Mouse (Mus musculus) forebrain, embryonic 14.5 days (tissue): Measurements from ENCODE around the gene Gm27021. TPM values are rescaled to one million over a fixed set of nuclear protein-coding genes. Genes with fewer than 3 reads are reported as not detected.

Experiments used
- ATAC-seq: fragments of 200-750 bp; cut with Nextera tagmentation; 2 replicates; pipeline ENCODE4 v1.8.0; 2017; ENCODE audit warnings: mild to moderate bottlenecking, moderate library complexity
- DNase-seq: peaks from one replicate; pipeline ENCODE4 v3.0.0-alpha.2; 2015; ENCODE audit warnings: low spot score
- H3K27ac ChIP-seq: fragments of 300-500 bp; sonication (generic); 2 replicates; pipeline ENCODE4 v1.5.1; 2014; ENCODE audit warnings: low read depth, mild to moderate bottlenecking, control low read depth, low read length, moderate library complexity
- H3K27me3 ChIP-seq: fragments of 300-500 bp; sonication (generic); replicated peaks from 2 replicates; pipeline ENCODE4 v1.6.1; 2014; ENCODE audit warnings: low read length, control low read depth, mixed read lengths; ENCODE audit not compliant: control insufficient read depth, insufficient read depth
- H3K36me3 ChIP-seq: fragments of 300-500 bp; sonication (generic); 2 replicates; pipeline ENCODE4 v1.6.1; 2014; ENCODE audit warnings: low read length, control low read depth; ENCODE audit not compliant: control insufficient read depth, insufficient read depth
- H3K4me1 ChIP-seq: fragments of 300-500 bp; sonication (generic); 2 replicates; pipeline ENCODE4 v1.6.1; 2014; ENCODE audit warnings: antibody characterized with exemption, low read length, control low read depth; ENCODE audit not compliant: control insufficient read depth, insufficient read depth
- H3K4me2 ChIP-seq: fragments of 300-500 bp; sonication (generic); 2 replicates; pipeline ENCODE4 v1.6.1; 2014; ENCODE audit warnings: mild to moderate bottlenecking, control low read depth, low read length
- H3K4me3 ChIP-seq: fragments of 300-500 bp; sonication (generic); 2 replicates; pipeline ENCODE4 v1.5.1; 2014; ENCODE audit warnings: low read depth, low read length, control low read depth
- H3K9ac ChIP-seq: fragments of 300-500 bp; sonication (generic); 2 replicates; pipeline ENCODE4 v1.6.1; 2014; ENCODE audit warnings: mild to moderate bottlenecking, low read length, control low read depth, moderate library complexity
- H3K9me3 ChIP-seq: fragments of 300-500 bp; sonication (generic); replicated peaks from 2 replicates; pipeline ENCODE4 v1.6.1; 2016; ENCODE audit warnings: low read length, control low read depth, mixed read lengths; ENCODE audit not compliant: control insufficient read depth
- WGBS: fragments of 180-500 bp; shearing (Covaris S2); extraction: QIAGEN DNeasy Blood & Tissue Kit; methylation state at CpG from one replicate; pipeline ENCODE4 v1.1.7; 2014; 5-methylcytosine and 5-hydroxymethylcytosine counted together
- polyA plus RNA-seq: library from polyadenylated mRNA; unstranded; fragments of >200 nt; fragmentation: Nextera tagmentation; extraction: Ambion mirVana; gene quantifications from 2 replicates; pipeline ENCODE4 v1.2.1, GENCODE M21; 2014

Gene Gm27021
- polyA plus RNA-seq, 1 experiment from 2014 or later = 2.9 TPM

GRCm38 (mm10) chr8:120563851-120564837 is 103.7 kb downstream of the Gm27021 start:
- 14% methylated on average over 20 of the region's 20 CpGs for WGBS
- DNase-seq (peak; percentile 72), ATAC-seq (peak; percentile 13; the same call in 1 of the 2 replicates)
- Histone ChIP-seq H3K4me3 (no peak overlapping the region), H3K4me2 (peak overlapping the region; percentile 14; the same call in 1 of the 2 replicates), H3K9me3 (no peaks in the 10 kb centered on the region), H3K27ac (peak overlapping the region; percentile 86), H3K4me1 (peaks cover 76% of the 10 kb centered on the region), H3K27me3 (no peaks in the 10 kb centered on the region), H3K9ac (peak overlapping the region; percentile 32; the same call in 1 of the 2 replicates), H3K36me3 (peaks cover 45% of the 10 kb centered on the region)

DNA sequence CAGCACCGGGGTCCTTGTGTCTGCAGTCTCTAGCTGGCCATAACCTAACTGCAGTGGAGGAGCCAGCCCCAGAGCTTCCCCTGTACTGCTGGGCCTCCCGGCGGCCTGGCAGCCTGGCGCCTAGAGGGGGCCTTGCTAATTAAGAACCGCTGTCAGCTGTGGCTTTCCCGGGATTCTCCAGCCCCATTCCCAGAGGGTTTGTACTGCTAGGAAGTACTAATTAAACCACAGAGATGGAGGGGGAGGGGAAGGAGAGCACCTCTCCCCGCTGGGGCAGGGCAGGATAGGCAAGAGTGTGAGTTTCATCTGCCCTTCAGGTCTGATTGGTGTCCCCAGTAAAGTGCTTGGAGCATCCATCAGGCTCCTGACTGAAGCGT is 104.5 kb downstream of the Gm27021 start:
- Histone ChIP-seq H3K4me3 (no peak overlapping the region), H3K36me3 (peaks cover 39% of the 10 kb centered on the region), H3K4me2 (peak overlapping the region; percentile 14; the same call in 1 of the 2 replicates), H3K27ac (peak overlapping the region; percentile 86), H3K27me3 (no peaks in the 10 kb centered on the region), H3K4me1 (peaks cover 84% of the 10 kb centered on the region), H3K9me3 (no peaks in the 10 kb centered on the region), H3K9ac (peak overlapping the region; percentile 32; the same call in 1 of the 2 replicates)
- DNase-seq (peak; percentile 86), ATAC-seq (peak; percentile 27)
- WGBS = 4% methylated on average over 8 of the region's 8 CpGs

DNA sequence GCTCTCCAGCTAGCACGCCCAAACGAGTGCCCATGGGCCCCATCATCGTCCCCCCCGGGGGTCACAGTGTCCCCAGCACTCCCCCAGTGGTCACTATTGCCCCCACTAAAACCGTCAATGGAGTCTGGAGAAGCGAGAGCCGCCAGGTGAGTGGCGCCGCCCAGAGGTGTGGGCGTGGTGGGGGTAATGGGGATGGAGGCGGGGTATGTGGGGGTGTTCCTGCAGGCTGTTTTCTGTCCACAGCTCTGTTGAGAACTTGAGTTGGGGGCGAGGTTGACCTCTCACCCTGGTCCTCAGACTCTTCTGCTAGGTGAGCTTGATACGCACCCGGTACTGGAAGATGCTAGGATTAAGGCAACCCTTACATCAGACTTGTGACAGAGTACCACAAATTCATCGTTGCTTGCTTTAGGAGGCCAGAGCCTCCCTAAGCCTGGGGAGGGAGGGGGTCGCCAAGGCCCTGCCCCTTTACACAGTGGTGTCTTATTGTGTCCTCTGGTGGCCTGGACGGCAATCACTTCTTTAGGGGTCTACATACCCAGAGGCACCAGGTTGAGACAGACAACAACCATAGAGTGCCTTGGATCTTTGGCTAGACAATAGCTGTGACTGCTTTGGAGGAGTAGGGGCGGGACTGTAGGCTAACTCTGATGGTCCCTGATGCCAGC is 105.1 kb downstream of the Gm27021 start:
- Histone ChIP-seq H3K9ac (peak overlapping the region; percentile 32; the same call in 1 of the 2 replicates), H3K27ac (peak overlapping the region; percentile 86), H3K9me3 (no peaks in the 10 kb centered on the region), H3K4me1 (peaks cover 90% of the 10 kb centered on the region), H3K4me3 (no peak overlapping the region), H3K27me3 (no peaks in the 10 kb centered on the region), H3K4me2 (no peak overlapping the region), H3K36me3 (peaks cover 34% of the 10 kb centered on the region)
- no peak for ATAC-seq
- WGBS = 68% methylated on average over 18 of the region's 18 CpGs
- no peak for DNase-seq

- Histone ChIP-seq H3K9ac (no peak overlapping the region), H3K27me3 (no peaks in the 10 kb centered on the region), H3K4me1 (peaks cover 97% of the 10 kb centered on the region), H3K36me3 (peaks cover 24% of the 10 kb centered on the region), H3K4me2 (no peak overlapping the region), H3K4me3 (no peak overlapping the region), H3K27ac (peak overlapping the region; percentile 86), H3K9me3 (no peaks in the 10 kb centered on the region)
- WGBS = 80% methylated on average over 22 of the region's 22 CpGs
- ATAC-seq = no peak
- DNase-seq = no peak
These were observed 106.1 kb downstream of the Gm27021 start for GRCm38 (mm10) chr8:120561539-120562435.

- no peak overlapping the region for H3K4me3 ChIP-seq
- peak overlapping the region; percentile 33; the same call in 1 of the 2 replicates for H3K9ac ChIP-seq
- H3K27ac ChIP-seq = peak overlapping the region; percentile 86; the same call in 1 of the 2 replicates
- peaks cover 99% of the 10 kb centered on the region for H3K4me1 ChIP-seq
- 0 out of 2 replicates have a peak overlapping the region, but pooled peaks have one; percentile 28 for H3K4me2 ChIP-seq
- peaks cover 18% of the 10 kb centered on the region for H3K36me3 ChIP-seq
- H3K27me3 ChIP-seq = no peaks in the 10 kb centered on the region
- 61% methylated on average over 5 of the region's 5 CpGs for WGBS
- ATAC-seq = no peak
- H3K9me3 ChIP-seq = no peaks in the 10 kb centered on the region
- no peak for DNase-seq
These were observed 107.3 kb downstream of the Gm27021 start for GRCm38 (mm10) chr8:120560535-120560934.

DNA sequence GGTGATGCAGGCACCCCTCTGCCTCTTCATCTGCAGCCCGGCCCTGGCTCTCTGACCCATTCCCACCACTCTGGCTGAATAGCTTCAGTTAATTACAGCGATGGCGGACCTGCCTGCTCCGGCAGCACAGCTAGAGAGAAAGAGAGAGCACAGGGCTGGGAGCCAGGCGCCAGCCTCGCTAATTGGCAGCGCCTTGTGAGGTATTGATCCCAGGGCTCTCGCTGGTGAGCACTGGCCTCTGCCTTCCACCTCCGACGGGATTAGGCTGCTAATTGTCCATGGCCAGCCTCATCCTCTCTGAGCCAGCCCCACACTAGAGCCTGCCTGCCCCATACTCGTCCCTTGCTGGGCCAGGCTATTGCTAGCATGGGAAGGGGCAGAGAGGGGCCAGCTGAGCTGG is 108.2 kb downstream of the Gm27021 start:
- peak overlapping the region; percentile 86 for H3K27ac ChIP-seq
- H3K27me3 ChIP-seq = no peaks in the 10 kb centered on the region
- H3K36me3 ChIP-seq = peaks cover 19% of the 10 kb centered on the region
- DNase-seq (peak; percentile 90), ATAC-seq (peak; percentile 57)
- H3K9me3 ChIP-seq = no peaks in the 10 kb centered on the region
- H3K9ac ChIP-seq = peak overlapping the region; percentile 33; the same call in 1 of the 2 replicates
- no peak overlapping the region for H3K4me3 ChIP-seq
- H3K4me2 ChIP-seq = peak overlapping the region; percentile 28
- H3K4me1 ChIP-seq = peaks cover 93% of the 10 kb centered on the region
- 3% methylated on average over 11 of the region's 11 CpGs for WGBS
